Mouse (Mus musculus): ENCODE results near the gene Pianp.

- TF ChIP-seq CTCF (IDR thresholded peaks at IDR 0.05; ENCODE audit: extremely low read depth, insufficient read depth, insufficient read length, insufficient replicate concordance) (no peak), POLR2A (IDR thresholded peaks at IDR 0.05; ENCODE audit: low read depth, low read length) (no peak)
Observed at GRCm38 (mm10) chr6:124958127-124958526, 38.4 kb upstream of the Pianp start.
